Mouse (Mus musculus) ovary, adult 10 weeks (tissue): ENCODE results near the gene Zfy2. TPM values are rescaled to one million over a fixed set of nuclear protein-coding genes. Genes with fewer than 3 reads are reported as not detected.

ENCODE experiments used
- polyA plus RNA-seq: library from polyadenylated mRNA; stranded (reverse); fragments of 350-450 nt; fragmentation: Illumina TruSeq; extraction: RNeasy Lipid Tissue Mini Kit (QIAGEN cat#74804); gene quantifications from one replicate; pipeline ENCODE4 v1.2.3, GENCODE M21; 2014

Zfy2 gene
- not detected for polyA plus RNA-seq

DNA sequence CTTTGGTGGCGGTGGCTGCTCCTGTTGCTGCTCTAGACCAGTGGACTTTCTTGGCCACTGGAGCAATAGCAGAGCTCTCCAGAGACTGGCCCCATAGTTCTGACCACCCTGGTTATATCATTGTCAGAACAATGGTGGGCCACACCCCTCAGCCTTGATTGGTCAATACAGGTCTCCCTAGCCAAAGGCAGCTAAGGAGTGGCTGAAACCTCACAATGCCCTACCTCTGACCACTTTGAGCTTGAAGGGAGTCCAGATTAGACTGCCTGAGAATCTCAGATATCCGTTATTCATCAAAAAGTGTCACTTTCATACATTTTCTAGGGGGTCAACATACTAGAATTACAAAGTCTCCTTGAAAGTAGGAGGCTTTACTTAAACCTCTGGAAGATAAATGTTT, at the start of gene Zfy2:
Gene Zfy2, minus strand, starts transcription at position 101 of the 400 bp plus-strand sequence.

